Mouse (Mus musculus) T-helper 1 cell (primary cell): ENCODE results near the gene Atr.

ENCODE experiments used
- in situ Hi-C: fragments of 300-600 bp; cut with MboI, MseI; formaldehyde crosslinking; loops from one replicate; pipeline ENCODE4 v1.15.1; 2025; ENCODE audit warnings: high pct_unique_total_duplicates

The Atr gene

GRCm38 (mm10) chr9:95857414-95858026, at the start of gene Atr:
TSS of gene Atr (plus strand) at chr9:95857597.
- in situ Hi-C loops, result loop anchor here (5.0 to 10.0 kb wide), 3 partner anchors 153 to 530 kb away; partner anchors contain the start of gene U2surp

GRCm38 (mm10) chr9:95809596-95809995, 47.8 kb upstream of the Atr start:
- in situ Hi-C loops, result no loop called here

- in situ Hi-C loops, result no loop called here
Observed at GRCm38 (mm10) chr9:95811817-95812216, 45.6 kb upstream of the Atr start.

- in situ Hi-C loops, result no loop called here
Observed at GRCm38 (mm10) chr9:95813721-95814531, 43.5 kb upstream of the Atr start.

GRCm38 (mm10) chr9:95815015-95815673, 42.3 kb upstream of the Atr start:
- in situ Hi-C loops, result no loop called here

- in situ Hi-C loops, result no loop called here
Observed at GRCm38 (mm10) chr9:95815706-95816105, 41.7 kb upstream of the Atr start.

GRCm38 (mm10) chr9:95822531-95822930, 34.9 kb upstream of the Atr start:
- in situ Hi-C loops, result loop anchor here (5.0 kb wide), 1 partner anchor 50 kb away; no protein-coding TSS in a partner anchor

- in situ Hi-C loops, result no loop called here
Observed at GRCm38 (mm10) chr9:95827565-95827964, 29.8 kb upstream of the Atr start.

GRCm38 (mm10) chr9:95832758-95833157, 24.6 kb upstream of the Atr start:
- in situ Hi-C loops, result no loop called here

- in situ Hi-C loops, result no loop called here
Observed at GRCm38 (mm10) chr9:95834799-95835198, 22.6 kb upstream of the Atr start.

GRCm38 (mm10) chr9:95835741-95836140, 21.7 kb upstream of the Atr start:
- in situ Hi-C loops, result no loop called here

- in situ Hi-C loops, result no loop called here
Observed at GRCm38 (mm10) chr9:95839424-95839823, 18.0 kb upstream of the Atr start.

- in situ Hi-C loops, result loop anchor here (5.0 kb wide), 1 partner anchor 98 kb away; no protein-coding TSS in a partner anchor
Observed at GRCm38 (mm10) chr9:95844825-95845460, 12.5 kb upstream of the Atr start, which contains the start of gene Pls1. TSS of gene Pls1 (minus strand) at chr9:95845311.

- in situ Hi-C loops, result loop anchor here (5.0 kb wide), 1 partner anchor 98 kb away; no protein-coding TSS in a partner anchor
Observed at GRCm38 (mm10) chr9:95845711-95846110, 11.7 kb upstream of the Atr start.

GRCm38 (mm10) chr9:95851671-95852070, 5.7 kb upstream of the Atr start:
- in situ Hi-C loops, result loop anchor here (10.0 kb wide), 1 partner anchor 147 kb away; no protein-coding TSS in a partner anchor

GRCm38 (mm10) chr9:95852896-95853295, 4.5 kb upstream of the Atr start:
- in situ Hi-C loops, result loop anchor here (10.0 kb wide), 1 partner anchor 148 kb away; no protein-coding TSS in a partner anchor

GRCm38 (mm10) chr9:95854891-95855290, 2.5 kb upstream of the Atr start:
- in situ Hi-C loops, result loop anchor here (5.0 to 10.0 kb wide), 3 partner anchors 150 to 528 kb away; partner anchors contain the start of gene U2surp

GRCm38 (mm10) chr9:95856004-95856403, 1.4 kb upstream of the Atr start:
- in situ Hi-C loops, result loop anchor here (5.0 to 10.0 kb wide), 3 partner anchors 151 to 529 kb away; partner anchors contain the start of gene U2surp

- in situ Hi-C loops, result loop anchor here (5.0 to 10.0 kb wide), 3 partner anchors 153 to 531 kb away; partner anchors contain the start of gene U2surp
Observed at GRCm38 (mm10) chr9:95858027-95858570, 702 bp downstream of the Atr start.

GRCm38 (mm10) chr9:95878246-95878645, 20.8 kb downstream of the Atr start:
- in situ Hi-C loops, result no loop called here

GRCm38 (mm10) chr9:95882751-95883150, 25.4 kb downstream of the Atr start:
- in situ Hi-C loops, result no loop called here
